Mouse (Mus musculus): ENCODE measurements around the gene Gpr62. TPM values are rescaled to one million over a fixed set of nuclear protein-coding genes. Genes with fewer than 3 reads are reported as not detected.
A peak's percentile ranks its signal among the peaks of the same experiment; 100 is the strongest.

Gene Gpr62
- total RNA-seq, 2 experiments from 2014 or later: not detected

DNA sequence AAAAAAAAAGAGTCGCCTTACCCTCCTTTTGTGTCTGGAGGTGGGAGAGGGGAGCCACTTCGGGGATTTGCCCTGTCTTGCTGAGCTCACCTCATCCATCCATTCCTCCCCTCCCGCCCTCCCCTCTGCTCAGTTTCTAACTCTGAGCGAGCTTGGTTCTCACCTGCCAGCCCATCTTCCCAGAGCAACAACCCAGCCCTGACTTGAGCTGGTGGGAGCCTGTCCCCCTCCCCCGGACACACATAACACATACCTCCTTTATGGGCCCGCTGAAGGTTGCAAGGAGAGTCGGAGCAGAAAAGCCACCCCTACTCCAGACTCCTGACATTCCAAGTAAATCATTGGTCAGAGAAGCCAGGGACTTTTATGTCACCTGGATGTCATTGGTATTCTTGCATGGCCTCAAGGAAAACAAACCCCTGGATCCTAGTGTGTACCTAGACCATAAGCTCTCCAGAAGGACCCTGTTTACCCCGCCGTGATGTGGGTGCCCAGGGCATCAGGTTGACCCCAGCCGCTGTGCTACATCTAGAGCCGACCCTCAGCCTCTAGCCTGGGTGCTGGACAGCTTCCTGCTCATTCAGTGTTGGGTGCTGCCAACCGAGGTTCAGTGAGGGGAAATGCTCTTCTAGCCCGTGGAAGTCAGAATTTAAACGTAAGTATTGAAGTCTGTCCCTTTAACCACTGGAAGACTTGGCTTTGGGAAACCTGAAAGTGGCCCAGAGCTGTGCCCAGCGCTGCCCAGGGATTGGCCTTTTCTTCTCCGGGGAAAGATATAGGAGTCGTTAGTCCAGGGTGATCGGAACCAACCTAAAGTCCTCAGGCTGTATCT, 44.5 kb downstream of the Gpr62 start:
- no peak for DNase-seq

DNA sequence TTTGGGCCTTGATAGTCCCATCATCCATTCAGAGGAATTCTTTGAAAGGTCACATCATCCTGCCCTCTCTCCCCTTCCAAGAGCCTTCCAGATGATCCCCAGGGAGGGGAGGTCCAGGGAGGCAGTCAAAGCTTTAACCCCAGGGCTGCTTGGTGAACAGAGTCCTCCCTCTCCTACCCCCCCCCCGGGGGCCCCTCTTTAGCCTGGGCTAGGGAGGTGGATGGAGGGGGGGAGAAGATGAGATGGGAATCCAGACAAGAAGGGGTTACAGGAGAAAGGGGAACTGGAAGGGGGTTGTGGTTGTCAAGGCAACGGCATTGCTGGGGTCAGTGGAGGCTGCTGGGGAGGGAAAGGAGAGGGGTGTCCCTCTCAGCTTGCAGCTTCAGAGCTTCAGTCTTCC, 45.1 kb downstream of the Gpr62 start:
- no peak for DNase-seq

DNA sequence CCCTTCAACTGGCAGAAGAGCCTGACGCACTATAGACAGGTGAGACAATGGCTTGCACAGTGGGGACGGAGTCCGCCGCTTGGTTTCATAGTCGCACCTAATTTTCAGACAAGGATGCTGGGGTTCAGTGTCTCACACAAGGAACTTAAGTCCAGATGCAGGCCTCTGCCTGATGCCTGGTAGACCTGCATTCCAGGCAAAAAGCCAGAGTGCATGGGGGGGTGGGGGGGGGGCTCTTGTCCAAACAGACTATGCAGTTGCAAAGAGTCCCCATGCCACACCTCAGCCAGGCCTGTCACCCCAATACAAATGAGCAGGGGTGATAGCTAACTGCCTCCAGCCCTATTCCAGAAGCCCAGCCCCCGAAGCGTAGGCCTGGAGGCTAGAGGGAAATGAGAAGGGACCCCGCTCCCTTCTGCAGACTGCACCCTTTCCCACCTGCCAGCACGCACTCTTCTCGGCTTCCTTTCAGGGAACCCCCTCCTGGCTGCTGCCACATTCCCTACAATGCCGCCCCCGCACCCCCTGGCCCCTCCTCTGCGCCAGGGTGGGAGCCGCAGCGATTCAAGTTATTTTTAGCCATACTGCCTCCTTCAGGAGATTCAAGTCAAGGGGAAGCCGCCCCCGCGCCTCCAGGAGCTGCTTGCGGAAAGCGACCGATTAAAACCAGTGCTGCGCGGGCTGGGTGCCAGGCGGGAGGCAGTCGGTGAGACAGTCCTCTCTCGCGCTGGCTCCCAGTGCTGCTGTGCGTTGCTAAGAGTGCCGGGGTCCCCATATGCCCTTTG, 47.7 kb downstream of the Gpr62 start:
- DNase-seq: peak; percentile 86 to 88

DNA sequence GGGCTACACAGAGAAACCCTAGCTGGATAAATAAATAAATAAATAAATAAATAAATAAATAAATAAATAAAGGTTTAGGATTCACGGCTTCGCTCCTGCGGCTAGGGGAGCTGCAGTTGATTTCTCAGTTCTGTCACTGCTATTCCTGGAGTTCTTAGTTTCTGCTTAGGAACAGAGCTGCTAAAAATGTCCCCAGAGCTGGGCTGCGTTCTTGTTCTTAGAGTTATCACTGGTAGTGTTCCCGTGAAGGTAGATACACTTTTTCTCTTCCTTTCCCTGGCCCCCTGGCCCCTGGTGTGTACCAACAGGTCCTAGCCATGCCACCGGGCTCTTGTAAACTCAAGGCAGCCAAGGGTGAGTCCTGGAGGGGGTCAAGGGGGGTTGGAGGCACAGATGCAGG, 48.9 kb downstream of the Gpr62 start:
- no peak for DNase-seq

Other genes starting within 250 kb of the Gpr62 start
- 1 to 10 TPM in 1 of 2 experiments, under 1 TPM in 1; 0.45 to 1.3 TPM for gene Tlr9, start 243.3 kb downstream of the Gpr62 start, total RNA-seq (2021)
- 100 to 1,000 TPM; 345 to 482 TPM for gene Alas1, start 217.3 kb downstream of the Gpr62 start, total RNA-seq (2021)
- 1 to 10 TPM; 4.0 to 4.2 TPM for gene Poc1a, start 184.9 kb downstream of the Gpr62 start, total RNA-seq (2021)
- 10 to 100 TPM; 45.5 to 46.2 TPM for gene Dusp7, start 97.3 kb downstream of the Gpr62 start, total RNA-seq (2021)
- 100 to 1,000 TPM; 272 to 273 TPM for gene Rpl29, start 36.5 kb downstream of the Gpr62 start, total RNA-seq (2021)
- gene Acy1, start 27.6 kb downstream of the Gpr62 start, total RNA-seq (2021): 10 to 100 TPM; 26.1 to 26.8 TPM
- gene Abhd14b, start 18.5 kb downstream of the Gpr62 start, total RNA-seq (2021): 1 to 10 TPM; 8.5 to 8.6 TPM
- gene Abhd14a, start 18.3 kb downstream of the Gpr62 start, total RNA-seq (2021): 10 to 100 TPM; 19.0 to 19.6 TPM
- gene Pcbp4, start 12.6 kb downstream of the Gpr62 start, total RNA-seq (2021): 10 to 100 TPM; 61.1 to 63.2 TPM
- 10 to 100 TPM; 21.3 to 26.3 TPM for gene Rrp9, start 10.0 kb upstream of the Gpr62 start, total RNA-seq (2021)
- 10 to 100 TPM; 33.7 to 38.2 TPM for gene Parp3, start 11.0 kb upstream of the Gpr62 start, total RNA-seq (2021)
- not detected for gene Iqcf1, start 34.0 kb upstream of the Gpr62 start, total RNA-seq (2021)
- gene Iqcf5, start 48.6 kb upstream of the Gpr62 start, total RNA-seq (2021): not detected
- gene Iqcf3, start 95.7 kb upstream of the Gpr62 start, total RNA-seq (2021): not detected
- not detected for gene Iqcf4, start 105.1 kb upstream of the Gpr62 start, total RNA-seq (2021)
- not detected for gene Iqcf6, start 160.6 kb upstream of the Gpr62 start, total RNA-seq (2021)
- gene Grm2, start 190.1 kb upstream of the Gpr62 start, total RNA-seq (2021): not detected
- gene Tex264, start 220.0 kb upstream of the Gpr62 start, total RNA-seq (2021): 10 to 100 TPM; 42.2 to 45.6 TPM

Data from heart, adult 18-20 months (tissue).